Mouse (Mus musculus) natural killer cell, adult 2 months (primary cell): ENCODE results near the gene Olfr767.
"Not testable (repeated sequence)": the region's sequence is repeated elsewhere in the genome, so short reads cannot be mapped to it uniquely, and the experiment has no call there.

ENCODE experiments used
- DNase-seq, 2 experiments: peaks; one replicate each; pipeline ENCODE4 v3.0.0; 2022; ENCODE audit warnings: low spot score in 2 of 2

Gene Olfr767

DNA sequence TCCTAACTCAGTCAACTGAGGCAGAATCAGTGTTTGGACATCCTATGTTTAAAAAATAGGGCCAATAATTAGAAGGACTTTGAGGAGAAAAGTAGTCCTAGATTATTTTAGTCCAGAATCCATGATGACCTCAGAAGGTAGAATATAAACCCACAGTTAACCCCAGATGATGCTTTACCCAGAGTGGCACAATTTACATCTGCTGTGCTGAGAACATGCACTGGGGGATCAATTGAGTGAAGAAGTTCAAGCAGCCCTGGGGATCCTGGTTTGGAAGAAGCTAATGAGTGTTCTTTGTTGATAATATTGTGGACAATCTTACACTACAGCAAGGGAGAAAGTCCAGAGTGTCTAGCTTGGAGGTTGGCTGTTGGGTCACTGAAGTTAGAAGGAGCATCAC is at the start of gene Olfr767:
Gene Olfr767, minus strand, starts transcription at position 101 of the 400 bp plus-strand sequence.
- DNase-seq: not testable (repeated sequence)

GRCm38 (mm10) chr10:129117761-129118160 is 35.1 kb upstream of the Olfr767 start, which contains the start of gene Olfr769:
Gene Olfr769, minus strand, starts transcription at chr10:129117861.
- no peak for DNase-seq

- no peak for DNase-seq
Measured at GRCm38 (mm10) chr10:129115146-129115545, 32.4 kb upstream of the Olfr767 start.

- DNase-seq: no peak
Measured at GRCm38 (mm10) chr10:129101231-129101630, 18.5 kb upstream of the Olfr767 start.

- no peak for DNase-seq
Measured at GRCm38 (mm10) chr10:129099275-129099674, 16.6 kb upstream of the Olfr767 start, which contains the start of gene Olfr768. Gene Olfr768, minus strand, starts transcription at chr10:129099375.

DNA sequence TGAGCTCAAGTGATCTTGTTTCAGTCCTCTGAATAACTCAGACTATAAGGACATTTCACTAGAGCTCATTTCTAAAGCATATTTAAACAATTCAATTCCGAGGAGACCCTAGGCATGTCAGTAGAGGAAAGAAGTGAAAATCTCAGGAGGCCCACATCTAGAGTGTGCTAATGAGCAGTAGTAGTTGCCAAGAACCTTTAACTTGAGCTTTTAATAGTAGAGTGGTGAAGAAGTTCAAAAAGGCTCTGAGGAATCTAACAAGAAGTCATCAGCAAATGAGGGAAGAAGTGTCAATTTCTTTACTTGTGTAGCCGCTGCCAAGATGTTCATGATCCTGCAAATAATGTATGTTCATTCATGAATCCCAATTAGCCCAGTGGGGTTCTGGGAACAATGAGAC is 13.8 kb downstream of the Olfr767 start, which contains the start of gene Olfr766-ps1:
Gene Olfr766-ps1, minus strand, starts transcription at position 101 of the 400 bp plus-strand sequence.
- DNase-seq: no peak

GRCm38 (mm10) chr10:129049898-129050297 is 32.8 kb downstream of the Olfr767 start, which contains the start of gene Olfr765:
Gene Olfr765, minus strand, starts transcription at chr10:129049998.
- DNase-seq: not testable (repeated sequence)

DNA sequence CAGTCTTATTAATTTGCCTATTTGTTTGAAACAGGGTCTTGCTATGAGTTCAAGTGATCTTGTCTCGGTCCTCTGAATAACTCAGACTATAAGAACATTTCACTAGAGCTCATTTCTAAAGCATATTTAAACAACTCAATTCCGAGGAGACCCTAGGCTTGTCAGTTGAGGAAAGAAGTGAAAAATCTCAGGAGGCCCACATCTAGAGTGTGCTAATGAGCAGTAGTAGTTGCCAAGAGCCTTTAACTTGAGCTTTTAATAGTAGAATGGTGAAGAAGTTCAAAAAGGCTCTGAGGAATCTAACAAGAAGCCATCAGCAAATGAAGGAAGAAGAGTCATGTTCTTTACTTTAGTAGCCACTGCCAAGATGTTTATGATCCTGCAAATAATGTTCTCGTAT is 42.9 kb downstream of the Olfr767 start, which contains the start of gene Olfr764-ps1:
Gene Olfr764-ps1, minus strand, starts transcription at position 101 of the 400 bp plus-strand sequence.
- no peak for DNase-seq

GRCm38 (mm10) chr10:129028343-129028742 is 54.4 kb downstream of the Olfr767 start:
- DNase-seq: no peak

DNA sequence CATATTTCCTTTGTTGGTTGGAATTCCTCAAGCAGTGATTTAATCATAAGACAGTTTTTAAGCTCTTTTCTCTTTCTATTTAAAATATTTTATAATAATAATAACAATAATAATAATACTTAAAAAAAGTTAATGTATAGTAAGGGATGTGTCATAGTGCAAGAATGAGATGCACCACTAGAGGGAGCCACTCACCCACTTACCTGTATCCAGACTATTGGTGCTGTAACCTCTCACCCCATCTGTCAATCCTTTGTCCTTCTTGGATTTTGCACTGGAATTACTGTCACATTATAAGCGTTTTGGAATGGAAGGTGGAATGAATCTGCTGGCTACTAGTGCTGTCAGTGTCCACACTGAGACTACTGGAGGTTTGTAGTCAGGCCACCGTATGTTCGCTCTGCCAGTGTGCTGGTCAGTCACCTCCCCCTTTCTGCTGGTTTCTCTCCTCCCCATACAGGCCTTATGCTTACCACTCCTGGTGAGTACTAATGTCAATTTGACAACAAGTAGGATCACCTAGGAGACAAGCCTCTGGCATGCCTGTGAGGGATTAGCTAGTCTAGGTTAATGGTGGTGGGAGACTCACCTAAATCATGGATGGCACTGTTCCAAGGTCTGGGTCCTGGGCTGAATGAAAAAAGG is 56.6 kb downstream of the Olfr767 start:
- peak in 1 of 2 experiments; percentile 4 for DNase-seq
